ENCODE assay signal across 27 mouse cellular contexts in genomic region chr5:130335462-130335861, GRCm38 (mm10). TPM values are rescaled to one million over a fixed set of nuclear protein-coding genes. Genes with fewer than 3 reads are reported as not detected.
DNase-seq lines count a peak whose midpoint lies in the region; ATAC-seq and TF ChIP-seq lines count a peak whose summit lies in the region.
"Had no signal": no experiment of that assay in that cellular context is flagged by ENCODE, and none has a peak within 500 bp of the region (broad histone marks: within the 10 kb centered on the region; RNA-seq: fewer than 3 reads in every experiment).

No protein-coding gene starts in this region.

- H3K9ac ChIP-seq in midbrain, embryonic 11.5 days (ENCODE audit: low read length): no peak overlapping the region
- H3K9ac ChIP-seq in midbrain, embryonic 14.5 days (replicated peaks; ENCODE audit: low read length): no peak overlapping the region
- H3K9ac ChIP-seq in MEL (ENCODE audit: control insufficient read depth, low read depth, low read length, poor library complexity, severe bottlenecking): no peak overlapping the region
- H3K9ac ChIP-seq: embryonic facial prominence, embryonic 15.5 days; heart, embryonic 12.5 days; hindbrain, embryonic 15.5 days had no signal

- H3K4me2 ChIP-seq in midbrain, embryonic 11.5 days: no peak overlapping the region
- H3K4me2 ChIP-seq in midbrain, embryonic 14.5 days (ENCODE audit: low read length): no peak overlapping the region
- H3K4me2 ChIP-seq: embryonic facial prominence, embryonic 15.5 days; heart, embryonic 12.5 days; hindbrain, embryonic 15.5 days had no signal

- intact Hi-C loops in heart, postnatal 25 days (cut with DNase I): no loop called here

- no peak for TF ChIP-seq EP300 in MEL (IDR thresholded peaks at IDR 0.05; ENCODE audit: low read depth in 1 of 2, low read length in 2 of 2)

- TF ChIP-seq CTCF in MEL (IDR thresholded peaks at IDR 0.05 in 2 of 3, conservative IDR thresholded peaks at IDR 0.05 in 1 of 3; ENCODE audit: control insufficient read depth in 1 of 3, insufficient read depth in 1 of 3, low read depth in 2 of 3, low read length in 3 of 3, poor library complexity in 1 of 3, severe bottlenecking in 1 of 3): peak in 2 of 3 experiments; percentile 15 to 21; a peak in 2 of 6 replicates
- TF ChIP-seq CTCF in brain, embryonic 14.5 days (IDR thresholded peaks at IDR 0.05; ENCODE audit: borderline replicate concordance, extremely low read depth, insufficient read depth, insufficient read length): 0 out of 2 replicates have a peak, but pooled peaks have one; percentile 9

- peaks cover 11% of the 10 kb centered on the region for H3K36me3 ChIP-seq in midbrain, embryonic 11.5 days (ENCODE audit: control insufficient read depth, insufficient read depth, low read length)
- peaks cover 29% of the 10 kb centered on the region for H3K36me3 ChIP-seq in midbrain, embryonic 14.5 days (ENCODE audit: control insufficient read depth, insufficient read depth, low read length)
- peaks cover 0 to 2% of the 10 kb centered on the region in 2 experiments; a peak in 2 of 4 replicates for H3K36me3 ChIP-seq in MEL (ENCODE audit: control insufficient read depth in 1 of 2, insufficient read depth in 2 of 2, low read length in 2 of 2)

- no peak overlapping the region for H3K27ac ChIP-seq in midbrain, embryonic 11.5 days (ENCODE audit: low read depth, low read length)
- no peak overlapping the region for H3K27ac ChIP-seq in midbrain, embryonic 14.5 days (replicated peaks; ENCODE audit: low read depth, low read length)
- no peak overlapping the region for H3K27ac ChIP-seq in MEL (ENCODE audit: control insufficient read depth, low read depth, low read length)
- H3K27ac ChIP-seq: embryonic facial prominence, embryonic 15.5 days; forebrain, embryonic 10.5 days; gastrocnemius, adult 2 months; hindbrain, embryonic 15.5 days had no signal

- DNase-seq in midbrain, embryonic 11.5 days (ENCODE audit: low spot score, missing footprints): peak; percentile 77
- no peak for DNase-seq in midbrain, embryonic 14.5 days
- DNase-seq in MEL (ENCODE audit: low read depth, low spot score): peak; percentile 28
- no peak for DNase-seq in brain, embryonic 14.5 days (ENCODE audit: low read depth)
- no peak for DNase-seq in heart, postnatal 25 days (ENCODE audit: low spot score)
- DNase-seq in urinary bladder, postnatal 25 days (ENCODE audit: low spot score): no peak
- DNase-seq: adrenal gland, postnatal 14 days; cerebellum, adult 18-20 months; embryo, embryonic 11 days; gastrocnemius, adult 2 months; gastrocnemius, postnatal 25 days; heart, postnatal 36 days had no signal

- TF ChIP-seq POLR2A in MEL (IDR thresholded peaks at IDR 0.05; ENCODE audit: control insufficient read depth in 1 of 2, insufficient read depth in 1 of 2, low read depth in 1 of 2, low read length in 2 of 2, poor library complexity in 1 of 2): no peak
- no peak for TF ChIP-seq POLR2A in brain, embryonic 14.5 days (IDR thresholded peaks at IDR 0.05; ENCODE audit: borderline replicate concordance, extremely low read depth, insufficient read depth, insufficient read length, poor library complexity, severe bottlenecking)

- no peaks in the 10 kb centered on the region for H3K9me3 ChIP-seq in midbrain, embryonic 11.5 days (ENCODE audit: control insufficient read depth, low read length)
- H3K9me3 ChIP-seq in midbrain, embryonic 14.5 days (ENCODE audit: control insufficient read depth, low read length): no peaks in the 10 kb centered on the region
- H3K9me3 ChIP-seq in MEL (replicated peaks; ENCODE audit: insufficient read depth, low read length): no peaks in the 10 kb centered on the region
- H3K9me3 ChIP-seq: embryonic facial prominence, embryonic 15.5 days; hindbrain, embryonic 15.5 days had no signal

- H3K4me1 ChIP-seq in midbrain, embryonic 11.5 days (ENCODE audit: control insufficient read depth, insufficient read depth, low read length): no peaks in the 10 kb centered on the region
- H3K4me1 ChIP-seq in midbrain, embryonic 14.5 days (ENCODE audit: control insufficient read depth, insufficient read depth, low read length): no peaks in the 10 kb centered on the region
- no peaks in the 10 kb centered on the region for H3K4me1 ChIP-seq in MEL (ENCODE audit: control insufficient read depth in 1 of 2, insufficient read depth in 2 of 2, low read length in 2 of 2)
- H3K4me1 ChIP-seq: embryonic facial prominence, embryonic 15.5 days; forebrain, embryonic 10.5 days; heart, embryonic 12.5 days had no signal

- TF ChIP-seq RAD21 in MEL (IDR thresholded peaks at IDR 0.05; ENCODE audit: low read depth, low read length): no peak; the same call in 1 of the 2 replicates

- WGBS in midbrain, embryonic 11.5 days: 97% methylated on average over 4 of the region's 4 CpGs
- over 99% methylated on average over 4 of the region's 4 CpGs for WGBS in midbrain, embryonic 14.5 days

- ATAC-seq in midbrain, embryonic 11.5 days (ENCODE audit: low FRiP score): no peak
- ATAC-seq in midbrain, embryonic 14.5 days (ENCODE audit: low FRiP score, low TSS enrichment): no peak
- ATAC-seq: activated CD4-positive, CD25-positive, alpha-beta regulatory T cell, adult 4 months; CD4-positive, CD25-positive, alpha-beta regulatory T cell, adult 4 months; forebrain, embryonic 14.5 days had no signal

- H3K79me2 ChIP-seq in MEL (ENCODE audit: control insufficient read depth, insufficient read depth, low read length, poor library complexity): no peaks in the 10 kb centered on the region

- no peak overlapping the region for H3K4me3 ChIP-seq in midbrain, embryonic 11.5 days (ENCODE audit: low read depth, low read length)
- no peak overlapping the region for H3K4me3 ChIP-seq in midbrain, embryonic 14.5 days (replicated peaks; ENCODE audit: low read depth, low read length)
- H3K4me3 ChIP-seq in MEL (ENCODE audit: control insufficient read depth in 1 of 2, insufficient read depth in 1 of 2, low read depth in 2 of 2, low read length in 2 of 2): no peak overlapping the region
- H3K4me3 ChIP-seq: embryonic facial prominence, embryonic 15.5 days; erythroblast, embryonic 14.5 days; forebrain, embryonic 10.5 days; gastrocnemius, adult 2 months; heart, embryonic 12.5 days; hindbrain, embryonic 15.5 days had no signal

- no peaks in the 10 kb centered on the region for H3K27me3 ChIP-seq in midbrain, embryonic 11.5 days (ENCODE audit: control insufficient read depth, insufficient read depth, low read length)
- H3K27me3 ChIP-seq in midbrain, embryonic 14.5 days (ENCODE audit: control insufficient read depth, insufficient read depth, low read length): no peaks in the 10 kb centered on the region
- no peaks in the 10 kb centered on the region for H3K27me3 ChIP-seq in MEL (ENCODE audit: control insufficient read depth in 1 of 2, insufficient read depth in 2 of 2, low read length in 2 of 2)
- H3K27me3 ChIP-seq: embryonic facial prominence, embryonic 15.5 days; heart, embryonic 12.5 days; hindbrain, embryonic 15.5 days had no signal

TF ChIP-seq in MEL, 35 proteins besides CTCF, POLR2A, EP300 and RAD21:
- TF ChIP-seq NELFE (IDR thresholded peaks at IDR 0.05; ENCODE audit: low read depth, low read length) (no peak), ETS1 (IDR thresholded peaks at IDR 0.05; ENCODE audit: low read depth, low read length) (no peak), ZMIZ1 (IDR thresholded peaks at IDR 0.05; ENCODE audit: low read depth, low read length) (no peak), MAX (IDR thresholded peaks at IDR 0.05; ENCODE audit: low read length) (no peak), USF1 (IDR thresholded peaks at IDR 0.05; ENCODE audit: low read depth, low read length) (no peak), ZC3H11A (IDR thresholded peaks at IDR 0.05; ENCODE audit: low read depth, low read length) (no peak), USF2 (IDR thresholded peaks at IDR 0.05; ENCODE audit: borderline replicate concordance in 1 of 2, insufficient read depth in 1 of 2, low read depth in 1 of 2, low read length in 2 of 2) (no peak), TBP (IDR thresholded peaks at IDR 0.05; ENCODE audit: low read depth, low read length) (no peak), SMC3 (IDR thresholded peaks at IDR 0.05; ENCODE audit: low read depth, low read length) (no peak), TAL1 (IDR thresholded peaks at IDR 0.05; ENCODE audit: low read length) (no peak)

RNA-seq across cellular contexts. Expression of gene Caln1, which starts 33.8 kb away (rescaled TPM):
- polyA plus RNA-seq in midbrain, embryonic 11.5 days (2014; fragmentation: Nextera tagmentation; extraction: Ambion mirVana): 0.34 and 0.47 TPM in 2 replicates
- 8.4 and 15.6 TPM in 2 replicates for polyA plus RNA-seq in midbrain, embryonic 14.5 days (2014; fragmentation: Nextera tagmentation; extraction: Ambion mirVana)
- total RNA-seq in MEL (2012; rRNA removed): not detected in 2 replicates
- not detected for polyA plus RNA-seq in MEL (2012; ENCODE audit: insufficient read depth in 1 of 2, insufficient read length in 2 of 2, low read depth in 1 of 2, low replicate concordance in 2 of 2, missing spikeins in 1 of 2)
- polyA plus RNA-seq in brain, embryonic 14.5 days (2012; rRNA removed): 3.1 and 6.9 TPM in 2 replicates
- total RNA-seq in heart, postnatal 25 days (2021): under 1 TPM in 1 of 2 experiments, not detected in 1; 0.06 TPM
- total RNA-seq: common myeloid progenitor, adult 5-6 weeks; granulocyte monocyte progenitor cell, adult 5-6 weeks; heart, postnatal 36 days had no signal
- polyA plus RNA-seq: activated CD4-positive, CD25-positive, alpha-beta regulatory T cell, adult 4 months; CD4-positive, CD25-positive, alpha-beta regulatory T cell, adult 4 months had no signal

RNA-seq across cellular contexts. Expression of gene A330070K13Rik, which starts 49.0 kb away (rescaled TPM):
- not detected in 2 replicates for polyA plus RNA-seq in midbrain, embryonic 11.5 days (2014; fragmentation: Nextera tagmentation; extraction: Ambion mirVana)
- polyA plus RNA-seq in midbrain, embryonic 14.5 days (2014; fragmentation: Nextera tagmentation; extraction: Ambion mirVana): not detected in 2 replicates
- total RNA-seq in MEL (2012; rRNA removed): not detected in 2 replicates
- polyA plus RNA-seq in MEL (2012; ENCODE audit: insufficient read depth in 1 of 2, insufficient read length in 2 of 2, low read depth in 1 of 2, low replicate concordance in 2 of 2, missing spikeins in 1 of 2): not detected
- polyA plus RNA-seq in brain, embryonic 14.5 days (2012; rRNA removed): not detected in 2 replicates
- total RNA-seq in heart, postnatal 25 days (2021): not detected
- total RNA-seq: adrenal gland, adult 18-20 months; adrenal gland, postnatal 14 days; common myeloid progenitor, adult 5-6 weeks; gastrocnemius, adult 2 months; gastrocnemius, postnatal 25 days; granulocyte monocyte progenitor cell, adult 5-6 weeks; heart, adult 8-10 months; heart, postnatal 36 days had no signal
- polyA plus RNA-seq: activated CD4-positive, CD25-positive, alpha-beta regulatory T cell, adult 4 months; CD4-positive, CD25-positive, alpha-beta regulatory T cell, adult 4 months; embryonic facial prominence, embryonic 11.5 days; embryonic facial prominence, embryonic 15.5 days; erythroblast, embryonic 14.5 days; forebrain, embryonic 10.5 days; forebrain, embryonic 14.5 days; heart, embryonic 12.5 days; heart, embryonic 16.5 days; hindbrain, embryonic 11.5 days had no signal

Comparison
In these comparisons a context has a peak if more than half of its experiments do, and no peak if none do; other contexts are left out.
1. DNase-seq: peak in midbrain, embryonic 11.5 days (single experiment) and MEL (single experiment); none in midbrain, embryonic 14.5 days (single experiment), brain, embryonic 14.5 days (single experiment), heart, postnatal 25 days (single experiment) and urinary bladder, postnatal 25 days (single experiment).